Mouse (Mus musculus) cortical plate, adult 2 months (tissue): ENCODE data around the gene Adap2.
A peak's percentile ranks its signal among the peaks of the same experiment; 100 is the strongest.

Source experiments
- CTCF ChIP-seq: fragments of 200-500 bp; IDR thresholded peaks from 2 replicates; pipeline ENCODE4 v1.5.1; 2011; ENCODE audit warnings: mild to moderate bottlenecking, control low read depth, low read length; ENCODE audit not compliant: insufficient read depth; ENCODE audit errors: extremely low read depth
- POLR2A ChIP-seq: fragments of 200-500 bp; IDR thresholded peaks from 2 replicates; pipeline ENCODE4 v1.6.1; 2011; ENCODE audit warnings: mild to moderate bottlenecking, low read length, control low read depth; ENCODE audit not compliant: insufficient read depth; ENCODE audit errors: extremely low read depth

DNA sequence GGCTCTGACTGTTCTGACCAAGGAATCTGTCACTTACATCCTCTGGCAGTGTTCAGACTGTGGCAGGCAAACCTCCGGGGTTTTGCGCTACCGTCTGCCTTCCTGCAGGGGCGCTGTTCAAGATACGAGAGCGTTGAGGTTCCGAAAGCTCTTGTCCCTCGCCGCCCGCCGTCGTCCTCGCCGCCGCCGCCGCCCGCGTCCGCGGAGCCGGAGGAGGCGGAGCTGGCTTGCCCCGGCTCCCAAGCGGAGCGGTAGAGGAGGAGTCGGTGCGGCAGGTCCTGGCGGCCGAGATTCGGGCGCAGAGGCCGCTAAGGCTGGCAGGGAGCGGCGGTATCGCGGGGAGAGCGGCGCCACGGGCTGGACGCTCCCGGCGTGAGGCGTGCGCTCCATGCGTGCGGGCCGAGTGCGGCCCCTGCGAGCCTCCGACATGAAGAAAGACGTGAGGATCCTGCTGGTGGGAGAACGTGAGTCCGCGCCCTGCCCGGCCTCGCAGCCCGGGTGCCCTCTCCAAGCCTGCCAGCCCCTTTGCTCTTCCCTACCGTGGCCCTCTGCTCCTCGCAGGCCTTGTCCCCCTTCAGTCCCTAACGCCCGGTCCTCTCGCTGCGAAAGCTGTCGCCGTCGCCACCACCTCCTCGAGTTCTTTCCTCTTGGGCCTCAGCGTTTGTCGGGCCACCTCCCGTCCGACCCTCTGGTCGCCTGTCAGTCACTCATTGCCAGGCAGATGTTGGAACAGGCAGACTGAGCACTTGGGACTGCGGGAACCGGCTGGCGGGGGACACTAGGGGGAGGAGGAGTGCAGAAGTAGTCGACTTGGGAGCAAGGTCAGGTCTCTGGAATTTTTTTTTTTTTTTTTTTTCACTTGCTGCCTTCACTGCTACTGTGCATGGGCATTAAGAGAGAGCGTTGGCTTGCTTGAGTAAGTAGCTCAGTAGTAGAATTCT lies 55.2 kb downstream of the Adap2 start, which contains the start of gene Rhot1:
- TF ChIP-seq CTCF, result peak; percentile 81
- TF ChIP-seq POLR2A, result peak; percentile 33; the same call in 1 of the 2 replicates
